Mouse (Mus musculus): ENCODE results near the gene Ccdc144b.

- TF ChIP-seq CTCF (IDR thresholded peaks at IDR 0.05; ENCODE audit: control insufficient read depth, insufficient read depth, insufficient read length) (no peak), MAX (IDR thresholded peaks at IDR 0.05) (no peak), USF1 (IDR thresholded peaks at IDR 0.05; ENCODE audit: low read depth) (no peak), FOSL1 (IDR thresholded peaks at IDR 0.05; ENCODE audit: insufficient read depth, low read length, poor library complexity, severe bottlenecking) (no peak), MYOG (IDR thresholded peaks at IDR 0.05; ENCODE audit: control insufficient read depth, extremely low read depth, insufficient read length) (no peak)
These were observed 8.8 kb downstream of the Ccdc144b start for GRCm38 (mm10) chr3:36044520-36044919.
